Mouse (Mus musculus) heart, embryonic 13.5 days (tissue): ENCODE results near the gene Cdc25a. TPM values are rescaled to one million over a fixed set of nuclear protein-coding genes. Genes with fewer than 3 reads are reported as not detected.

Experiments used
- ATAC-seq: fragments of 200-750 bp; cut with Nextera tagmentation; 2 replicates; pipeline ENCODE4 v1.8.0; 2017; ENCODE audit warnings: moderate TSS enrichment; ENCODE audit not compliant: insufficient number of reproducible peaks, low FRiP score, low TSS enrichment; ENCODE audit errors: extremely low read depth
- H3K27ac ChIP-seq: fragments of 300-500 bp; sonication (generic); replicated peaks from 2 replicates; pipeline ENCODE4 v1.5.1; 2015; ENCODE audit warnings: moderate library complexity, mild to moderate bottlenecking, inconsistent platforms
- H3K27me3 ChIP-seq: fragments of 300-500 bp; sonication (generic); replicated peaks from 2 replicates; pipeline ENCODE4 v1.6.1; 2015; ENCODE audit warnings: mild to moderate bottlenecking, inconsistent platforms
- H3K36me3 ChIP-seq: fragments of 300-500 bp; sonication (generic); 2 replicates; pipeline ENCODE4 v1.6.1; 2015; ENCODE audit warnings: mild to moderate bottlenecking, inconsistent platforms
- H3K4me1 ChIP-seq: fragments of 300-500 bp; sonication (generic); 2 replicates; pipeline ENCODE4 v1.6.1; 2015; ENCODE audit warnings: inconsistent platforms
- H3K4me2 ChIP-seq: fragments of 300-500 bp; sonication (generic); 2 replicates; pipeline ENCODE4 v1.6.1; 2015; ENCODE audit warnings: inconsistent platforms, mild to moderate bottlenecking, moderate library complexity
- H3K4me3 ChIP-seq: fragments of 300-500 bp; sonication (generic); 2 replicates; pipeline ENCODE4 v1.5.1; 2015; ENCODE audit warnings: moderate library complexity, mild to moderate bottlenecking, inconsistent platforms
- H3K9ac ChIP-seq: fragments of 300-500 bp; sonication (generic); 2 replicates; pipeline ENCODE4 v1.6.1; 2015; ENCODE audit warnings: inconsistent platforms, mild to moderate bottlenecking, moderate library complexity
- H3K9me3 ChIP-seq: fragments of 300-500 bp; sonication (generic); 2 replicates; pipeline ENCODE4 v1.6.1; 2016; ENCODE audit warnings: inconsistent platforms
- WGBS: fragments of 180-500 bp; shearing (Covaris S2); methylation state at CpG from one replicate; pipeline ENCODE4 v1.1.7; 2015; ENCODE audit warnings: mixed read lengths; 5-methylcytosine and 5-hydroxymethylcytosine counted together
- polyA plus RNA-seq: library from polyadenylated mRNA; unstranded; fragments of >200 nt; fragmentation: Nextera tagmentation; extraction: Ambion mirVana; gene quantifications from 2 replicates; pipeline ENCODE4 v1.2.1, GENCODE M21; 2015

Gene Cdc25a
- polyA plus RNA-seq, 1 experiment from 2014 or later = 19.5 TPM

- Histone ChIP-seq H3K27ac (no peak overlapping the region), H3K36me3 (no peaks in the 10 kb centered on the region), H3K9me3 (no peaks in the 10 kb centered on the region), H3K27me3 (no peaks in the 10 kb centered on the region), H3K4me3 (no peak overlapping the region), H3K4me1 (peaks cover 19% of the 10 kb centered on the region), H3K4me2 (no peak overlapping the region), H3K9ac (no peak overlapping the region)
- WGBS = 84% methylated on average over 4 of the region's 4 CpGs
- no peak for ATAC-seq
Observed at GRCm38 (mm10) chr9:109909926-109910325, 34.5 kb downstream of the Cdc25a start.

DNA sequence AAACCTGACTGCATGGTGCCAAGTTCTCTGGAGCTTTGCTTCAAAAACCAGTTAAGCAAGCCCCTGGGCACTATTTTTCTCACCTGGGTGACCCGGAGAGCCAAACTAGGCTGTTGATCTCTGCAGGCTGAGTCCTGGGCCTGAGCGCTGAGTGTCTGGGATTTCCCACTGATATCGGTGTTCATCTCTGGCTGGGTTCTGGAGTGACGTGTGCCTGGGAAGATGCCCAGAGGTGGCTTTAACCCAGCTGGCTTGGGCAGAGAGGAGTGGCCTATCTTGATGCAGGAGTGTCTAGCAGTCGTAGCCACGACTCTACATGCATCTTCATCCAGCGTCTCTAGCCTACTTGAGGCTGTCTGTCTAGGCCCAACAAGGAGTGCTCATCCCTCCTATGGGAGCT is 36.4 kb downstream of the Cdc25a start:
- H3K27ac ChIP-seq = no peak overlapping the region
- H3K36me3 ChIP-seq = no peaks in the 10 kb centered on the region
- H3K9me3 ChIP-seq = no peaks in the 10 kb centered on the region
- H3K4me2 ChIP-seq = no peak overlapping the region
- H3K27me3 ChIP-seq = no peaks in the 10 kb centered on the region
- no peak for ATAC-seq
- H3K4me1 ChIP-seq = peaks cover 14% of the 10 kb centered on the region
- no peak overlapping the region for H3K9ac ChIP-seq
- H3K4me3 ChIP-seq = no peak overlapping the region
- WGBS = 71% methylated on average over 7 of the region's 7 CpGs

- H3K4me1 ChIP-seq = no peaks in the 10 kb centered on the region
- no peak overlapping the region for H3K27ac ChIP-seq
- ATAC-seq = no peak
- H3K27me3 ChIP-seq = no peaks in the 10 kb centered on the region
- no peaks in the 10 kb centered on the region for H3K36me3 ChIP-seq
- H3K9ac ChIP-seq = no peak overlapping the region
- WGBS = 62% methylated on average over 4 of the region's 4 CpGs
- H3K4me3 ChIP-seq = no peak overlapping the region
- H3K4me2 ChIP-seq = no peak overlapping the region
- no peaks in the 10 kb centered on the region for H3K9me3 ChIP-seq
Observed at GRCm38 (mm10) chr9:109914269-109914926, 39.0 kb downstream of the Cdc25a start.

- H3K4me3 ChIP-seq = no peak overlapping the region
- no peak overlapping the region for H3K4me2 ChIP-seq
- H3K27ac ChIP-seq = no peak overlapping the region
- H3K9me3 ChIP-seq = no peaks in the 10 kb centered on the region
- no peak for ATAC-seq
- no peak overlapping the region for H3K9ac ChIP-seq
- 81% methylated on average over 2 of the region's 2 CpGs for WGBS
- H3K27me3 ChIP-seq = no peaks in the 10 kb centered on the region
- H3K4me1 ChIP-seq = no peaks in the 10 kb centered on the region
- no peaks in the 10 kb centered on the region for H3K36me3 ChIP-seq
Observed at GRCm38 (mm10) chr9:109917931-109918330, 42.6 kb downstream of the Cdc25a start.

DNA sequence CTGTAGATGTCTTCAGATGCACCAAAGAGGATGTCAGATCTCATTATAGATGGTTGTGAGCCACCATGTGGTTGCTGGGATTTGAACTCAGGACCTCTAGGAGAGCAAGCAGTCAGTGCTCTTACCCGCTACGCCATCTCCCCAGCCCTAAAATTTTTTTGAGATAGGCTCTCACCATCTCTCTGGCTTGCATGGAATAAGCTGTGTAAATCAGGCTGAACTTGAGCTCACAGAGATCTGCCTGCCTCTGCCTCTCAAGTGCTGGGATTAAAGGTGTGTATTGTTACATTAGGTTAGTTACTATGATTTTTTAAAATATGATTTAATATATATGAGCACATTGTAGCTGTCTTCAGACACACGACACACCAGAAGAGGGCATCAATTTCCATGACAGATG is 53.8 kb downstream of the Cdc25a start:
- Histone ChIP-seq H3K27me3 (no peaks in the 10 kb centered on the region), H3K9ac (no peak overlapping the region), H3K4me2 (no peak overlapping the region), H3K4me1 (peaks cover 11% of the 10 kb centered on the region), H3K4me3 (no peak overlapping the region), H3K9me3 (no peaks in the 10 kb centered on the region), H3K36me3 (no peaks in the 10 kb centered on the region), H3K27ac (no peak overlapping the region)
- 89% methylated on average over 3 of the region's 3 CpGs for WGBS
- no peak for ATAC-seq

DNA sequence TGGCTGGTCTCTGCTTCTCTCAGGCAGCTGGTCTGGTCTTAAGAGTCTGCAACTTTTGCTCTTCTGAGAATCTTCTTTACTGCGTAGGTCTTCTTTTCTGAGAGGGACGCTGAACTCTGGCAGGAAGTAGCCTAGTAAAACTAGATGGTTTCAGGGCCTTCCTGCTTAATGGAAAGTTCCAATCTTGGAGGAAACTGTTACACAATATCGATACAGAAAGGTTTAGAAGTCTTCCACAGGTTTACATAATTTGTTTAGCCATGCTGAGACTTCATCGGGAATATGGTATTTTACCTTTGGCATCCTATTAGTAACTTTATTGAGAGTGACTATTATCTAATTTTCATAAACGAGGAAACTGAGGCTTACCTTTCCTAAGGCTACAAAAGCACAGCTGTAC is 54.7 kb downstream of the Cdc25a start:
- H3K27me3 ChIP-seq = no peaks in the 10 kb centered on the region
- no peak overlapping the region for H3K4me3 ChIP-seq
- H3K9me3 ChIP-seq = no peaks in the 10 kb centered on the region
- no peak overlapping the region for H3K27ac ChIP-seq
- H3K9ac ChIP-seq = no peak overlapping the region
- H3K36me3 ChIP-seq = no peaks in the 10 kb centered on the region
- ATAC-seq = no peak
- WGBS = 86% methylated on average over 5 of the region's 5 CpGs
- peaks cover 19% of the 10 kb centered on the region for H3K4me1 ChIP-seq
- no peak overlapping the region for H3K4me2 ChIP-seq

GRCm38 (mm10) chr9:109930752-109931151 is 55.4 kb downstream of the Cdc25a start:
- no peaks in the 10 kb centered on the region for H3K36me3 ChIP-seq
- no peak for ATAC-seq
- 61% methylated on average over 6 of the region's 6 CpGs for WGBS
- peak overlapping the region; percentile 97 for H3K27ac ChIP-seq
- peaks cover 19% of the 10 kb centered on the region for H3K4me1 ChIP-seq
- H3K9me3 ChIP-seq = no peaks in the 10 kb centered on the region
- peak overlapping the region; percentile 98 for H3K9ac ChIP-seq
- H3K27me3 ChIP-seq = no peaks in the 10 kb centered on the region
- H3K4me2 ChIP-seq = peak overlapping the region; percentile 71
- peak overlapping the region; percentile 96 for H3K4me3 ChIP-seq

DNA sequence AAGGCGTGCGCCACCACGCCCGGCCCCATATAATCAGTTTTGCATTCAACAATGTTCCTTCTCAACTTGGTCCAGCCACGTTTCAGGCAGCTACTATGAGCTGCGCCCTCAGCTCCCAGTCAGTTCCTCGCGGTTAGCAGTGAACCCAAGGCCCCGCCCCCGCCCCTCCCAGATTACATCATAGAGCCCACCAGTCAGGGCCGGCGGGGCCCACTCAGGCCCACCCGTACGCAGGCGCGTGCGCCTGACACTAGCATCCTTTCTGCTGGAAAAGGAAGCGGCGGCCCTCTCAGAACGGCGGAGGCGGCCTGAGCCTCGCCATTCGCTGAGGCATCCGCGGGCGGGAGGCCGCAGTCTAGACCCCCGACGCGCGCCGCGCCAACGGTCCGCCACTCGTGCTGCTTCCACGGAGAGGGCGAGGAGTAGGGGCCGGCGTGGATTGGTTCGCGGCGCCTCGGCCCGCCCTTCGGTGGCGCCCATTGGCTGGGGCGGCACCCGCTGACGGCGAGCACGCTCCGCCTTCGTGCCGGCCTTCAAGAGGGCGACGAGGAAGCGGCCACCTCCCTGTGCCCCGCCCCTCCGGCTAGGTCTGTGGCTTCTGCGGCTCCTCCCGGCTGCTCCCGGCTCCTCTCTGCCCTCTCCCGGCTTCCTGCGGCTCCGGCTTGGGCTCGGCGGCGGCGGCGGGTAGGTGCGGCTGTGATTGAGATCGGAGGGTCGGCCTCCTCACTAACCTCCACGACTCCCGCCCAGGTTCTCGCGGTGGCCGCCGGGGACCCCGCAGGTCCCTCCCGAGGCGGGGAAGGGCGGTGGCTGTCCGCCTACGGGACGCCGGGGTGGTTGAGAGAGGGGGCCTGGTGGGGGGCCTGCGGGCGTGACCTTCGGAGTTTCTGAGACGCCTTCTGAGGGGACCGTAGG is 56.1 kb downstream of the Cdc25a start, which contains the start of gene Map4:
Gene Map4 (plus strand): TSS at position 204 of the 915 bp plus-strand sequence.
- peak; percentile 97 for ATAC-seq
- Histone ChIP-seq H3K9me3 (no peaks in the 10 kb centered on the region), H3K36me3 (no peaks in the 10 kb centered on the region), H3K4me2 (peak within 1 kb of the TSS; percentile 71), H3K27me3 (no peaks in the 10 kb centered on the region), H3K4me3 (peak within 1 kb of the TSS; percentile 96), H3K9ac (peak within 1 kb of the TSS; percentile 98), H3K4me1 (peaks cover 25% of the 10 kb centered on the region), H3K27ac (peak within 1 kb of the TSS; percentile 97)
- under 1% methylated on average over 92 of the region's 94 CpGs for WGBS

GRCm38 (mm10) chr9:109932361-109932755 is 57.0 kb downstream of the Cdc25a start:
- Histone ChIP-seq H3K27me3 (no peaks in the 10 kb centered on the region), H3K27ac (peak overlapping the region; percentile 97), H3K36me3 (no peaks in the 10 kb centered on the region), H3K4me3 (peak overlapping the region; percentile 96), H3K9ac (peak overlapping the region; percentile 98), H3K9me3 (no peaks in the 10 kb centered on the region), H3K4me2 (peak overlapping the region; percentile 71), H3K4me1 (peaks cover 30% of the 10 kb centered on the region)
- WGBS = under 1% methylated on average over 20 of the region's 20 CpGs
- no peak for ATAC-seq

- peaks cover 30% of the 10 kb centered on the region for H3K4me1 ChIP-seq
- 1% methylated on average over 12 of the region's 12 CpGs for WGBS
- ATAC-seq = no peak
Observed at GRCm38 (mm10) chr9:109932756-109933375, 57.5 kb downstream of the Cdc25a start.

DNA sequence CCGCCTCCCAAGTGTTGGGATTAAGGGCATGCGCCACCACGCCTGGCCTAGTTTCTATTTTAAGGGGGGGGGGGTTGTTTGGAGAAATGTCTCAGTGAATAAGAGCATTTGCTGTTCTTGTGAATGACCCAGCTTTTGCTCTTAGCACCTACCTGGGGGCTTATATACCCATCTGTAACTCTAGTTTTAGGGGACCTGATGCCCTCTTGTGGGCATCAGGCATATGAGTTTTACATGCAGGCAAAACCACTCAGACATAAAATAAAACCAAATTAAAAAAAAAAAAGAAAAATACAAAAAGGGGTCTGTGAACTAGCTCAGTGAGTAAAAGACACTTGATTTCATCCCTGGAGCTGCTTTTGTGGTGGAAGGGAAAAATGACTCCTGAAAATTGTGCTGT is 64.0 kb downstream of the Cdc25a start:
- Histone ChIP-seq H3K36me3 (no peaks in the 10 kb centered on the region), H3K4me2 (no peak overlapping the region), H3K9ac (no peak overlapping the region), H3K9me3 (no peaks in the 10 kb centered on the region), H3K27me3 (no peaks in the 10 kb centered on the region), H3K4me1 (peaks cover 37% of the 10 kb centered on the region), H3K27ac (no peak overlapping the region), H3K4me3 (no peak overlapping the region)
- ATAC-seq = no peak
- 89% methylated on average over 3 of the region's 3 CpGs for WGBS

More at GRCm38 (mm10) chr9:109932756-109933375, 57.5 kb downstream of the Cdc25a start:
- Histone ChIP-seq H3K4me2 (peak overlapping the region; percentile 71), H3K9me3 (no peaks in the 10 kb centered on the region), H3K4me3 (peak overlapping the region; percentile 96), H3K27me3 (no peaks in the 10 kb centered on the region), H3K27ac (peak overlapping the region; percentile 97), H3K36me3 (no peaks in the 10 kb centered on the region), H3K9ac (peak overlapping the region; percentile 98)
